Mouse (Mus musculus) C2C12 (cell line): Measurements from ENCODE around the gene Dusp27.

ENCODE experiments used
- CEBPB ChIP-seq: IDR thresholded peaks from one replicate; pipeline ENCODE4 v1.6.1; 2011; ENCODE audit warnings: low read depth, mild to moderate bottlenecking, control low read depth, moderate library complexity
- CTCF ChIP-seq: IDR thresholded peaks from one replicate; pipeline ENCODE4 v1.5.1; 2011; ENCODE audit not compliant: control insufficient read depth, insufficient read depth, insufficient read length
- FOSL1 ChIP-seq: IDR thresholded peaks from one replicate; pipeline ENCODE4 v1.8.0; 2011; ENCODE audit warnings: mild to moderate bottlenecking, low read length; ENCODE audit not compliant: poor library complexity, insufficient read depth, severe bottlenecking
- MAX ChIP-seq: IDR thresholded peaks from one replicate; pipeline ENCODE4 v1.6.1; 2011; ENCODE audit warnings: mild to moderate bottlenecking, control low read depth
- MYOD1 ChIP-seq: IDR thresholded peaks from one replicate; pipeline ENCODE4 v1.6.1; 2011; ENCODE audit warnings: low read depth; ENCODE audit not compliant: control insufficient read depth, insufficient read length
- MYOG ChIP-seq: IDR thresholded peaks from one replicate; pipeline ENCODE4 v1.6.1; 2011; ENCODE audit not compliant: control insufficient read depth, insufficient read length; ENCODE audit errors: extremely low read depth
- USF1 ChIP-seq: IDR thresholded peaks from one replicate; pipeline ENCODE4 v1.6.1; 2011; ENCODE audit warnings: low read depth, mild to moderate bottlenecking, control low read depth, moderate library complexity

- TF ChIP-seq CTCF (no peak), CEBPB (no peak), USF1 (no peak), MYOG (no peak), MYOD1 (no peak), MAX (no peak), FOSL1 (no peak)
These were observed 927 bp downstream of the Dusp27 start for GRCm38 (mm10) chr1:166126795-166127194.
